Mouse (Mus musculus): ENCODE results near the gene Rbm12.
"Not testable (repeated sequence)": the region's sequence is repeated elsewhere in the genome, so short reads cannot be mapped to it uniquely, and the experiment has no call there.

Rbm12 gene

GRCm38 (mm10) chr2:156111358-156112079, at the start of gene Rbm12, which contains the start of gene Cpne1:
TSS of gene Rbm12 (minus strand) at chr2:156111978.
TSS of gene Cpne1 (minus strand) at chr2:156111965.
- DNase-seq (ENCODE audit: low spot score in 2 of 2): peak; percentile 80 to 85

DNA sequence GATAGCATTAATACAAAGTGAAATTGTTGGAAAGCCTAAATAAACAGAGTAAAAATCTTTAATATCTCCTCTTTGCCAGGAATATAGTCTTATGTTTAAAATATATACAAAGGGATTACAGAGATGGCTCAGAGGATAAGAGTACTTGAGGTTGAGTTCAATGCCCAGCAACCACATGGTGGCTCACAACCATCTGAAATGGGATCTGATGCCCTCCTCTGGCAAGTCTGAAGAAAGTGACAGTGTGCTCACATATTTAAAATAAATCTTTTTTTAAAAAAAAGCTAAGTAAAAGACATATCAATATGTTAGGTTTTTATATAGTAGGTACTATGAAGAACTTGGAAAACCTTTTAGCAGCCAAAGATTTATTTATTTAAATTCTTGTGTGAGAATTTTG, 39.8 kb upstream of the Rbm12 start:
- no peak for DNase-seq (ENCODE audit: low spot score in 2 of 2)

- no peak for DNase-seq (ENCODE audit: low spot score in 2 of 2)
Observed at GRCm38 (mm10) chr2:156147316-156147915, 35.6 kb upstream of the Rbm12 start.

DNA sequence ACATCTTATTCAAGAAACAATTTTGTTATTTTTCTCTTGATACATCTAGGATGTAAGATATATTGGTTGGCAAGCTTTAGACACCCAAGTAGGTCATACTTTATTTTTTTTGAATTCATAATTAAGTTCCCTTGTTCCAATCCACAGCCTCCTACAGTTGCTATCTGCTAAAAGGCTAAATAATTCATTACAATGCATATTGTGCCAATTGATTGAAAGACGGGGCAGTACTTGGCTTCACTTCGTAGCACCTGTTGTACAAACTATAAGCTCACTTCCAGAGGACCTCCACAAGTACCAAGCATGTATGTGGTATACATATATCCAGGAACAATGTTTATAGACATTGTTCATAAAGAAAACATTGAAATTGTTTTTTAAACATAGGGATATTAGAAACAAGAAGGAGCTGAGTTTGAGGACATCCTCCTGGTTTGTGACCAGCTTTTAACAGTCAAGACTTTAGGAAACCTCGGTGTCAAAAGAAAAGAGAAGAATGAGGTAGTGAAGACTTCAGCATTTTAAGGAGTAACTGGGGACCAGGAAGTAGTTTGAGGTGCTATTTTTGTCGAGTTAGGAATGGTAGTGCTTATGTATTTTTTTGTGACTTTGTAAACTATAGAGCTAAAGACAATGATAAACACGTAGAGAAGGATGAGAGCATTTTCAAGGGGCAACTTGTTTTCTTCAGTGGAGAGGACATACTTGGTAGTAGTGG, 34.7 kb upstream of the Rbm12 start:
- no peak for DNase-seq (ENCODE audit: low spot score in 2 of 2)

- no peak for DNase-seq (ENCODE audit: low spot score in 2 of 2)
Observed at GRCm38 (mm10) chr2:156145486-156146130, 33.8 kb upstream of the Rbm12 start.

- peak; percentile 87 to 89 for DNase-seq (ENCODE audit: low spot score in 2 of 2)
Observed at GRCm38 (mm10) chr2:156143953-156144724, 32.4 kb upstream of the Rbm12 start, which contains the start of the genes Romo1 and Nfs1. TSS of gene Romo1 (plus strand) at chr2:156144039. TSS of gene Nfs1 (minus strand) at chr2:156144186.

DNA sequence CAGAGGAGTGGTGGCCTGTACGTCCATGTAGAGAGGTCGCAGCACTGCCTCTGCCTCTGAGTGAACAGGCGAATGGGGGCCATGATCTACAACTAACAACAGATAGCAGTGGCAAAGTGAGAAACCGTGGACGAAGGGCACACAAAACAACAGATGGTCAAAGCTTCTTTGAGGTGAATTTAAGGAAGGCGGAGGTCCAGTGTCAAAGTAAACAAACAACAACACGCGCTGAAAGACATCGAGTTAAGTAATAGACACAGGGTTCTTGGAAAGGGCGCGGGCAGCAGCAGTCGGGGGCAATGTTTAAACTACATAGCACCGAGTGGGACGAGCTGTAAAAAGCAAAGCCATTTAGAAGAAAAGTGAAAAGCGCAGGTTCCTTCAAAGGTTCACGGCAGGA, 31.6 kb upstream of the Rbm12 start:
- no peak for DNase-seq (ENCODE audit: low spot score in 2 of 2)

- no peak for DNase-seq (ENCODE audit: low spot score in 2 of 2)
Observed at GRCm38 (mm10) chr2:156142820-156143219, 31.0 kb upstream of the Rbm12 start.

GRCm38 (mm10) chr2:156135695-156136094, 23.9 kb upstream of the Rbm12 start:
- DNase-seq (ENCODE audit: low spot score in 2 of 2): no peak

- no peak for DNase-seq (ENCODE audit: low spot score in 2 of 2)
Observed at GRCm38 (mm10) chr2:156134161-156134560, 22.4 kb upstream of the Rbm12 start.

- no peak for DNase-seq (ENCODE audit: low spot score in 2 of 2)
Observed at GRCm38 (mm10) chr2:156126992-156127391, 15.2 kb upstream of the Rbm12 start, which contains the start of gene Gm28036. TSS of gene Gm28036 (minus strand) at chr2:156127092.

DNA sequence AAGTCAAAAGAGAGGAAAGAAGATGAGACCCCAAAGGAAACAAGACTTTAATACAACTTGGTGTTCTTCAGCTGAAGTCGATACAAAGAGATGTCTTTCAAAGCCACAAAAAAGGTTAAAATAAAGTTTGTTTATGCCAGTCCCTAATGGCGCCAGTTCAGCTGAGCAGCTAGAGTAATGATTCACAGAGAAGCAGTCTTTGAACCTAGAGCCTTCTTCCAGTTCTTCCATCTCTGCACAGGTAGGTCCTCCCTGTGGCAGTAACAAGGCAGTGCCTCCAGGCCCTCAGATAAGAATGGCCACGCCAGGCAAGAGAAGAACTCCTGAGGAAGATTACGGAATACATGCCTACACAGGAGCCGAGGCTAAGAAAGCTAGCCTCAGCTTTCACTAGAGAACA, 12.0 kb upstream of the Rbm12 start:
- no peak for DNase-seq (ENCODE audit: low spot score in 2 of 2)

- DNase-seq (ENCODE audit: low spot score in 2 of 2): no peak
Observed at GRCm38 (mm10) chr2:156119566-156119965, 7.8 kb upstream of the Rbm12 start.

DNA sequence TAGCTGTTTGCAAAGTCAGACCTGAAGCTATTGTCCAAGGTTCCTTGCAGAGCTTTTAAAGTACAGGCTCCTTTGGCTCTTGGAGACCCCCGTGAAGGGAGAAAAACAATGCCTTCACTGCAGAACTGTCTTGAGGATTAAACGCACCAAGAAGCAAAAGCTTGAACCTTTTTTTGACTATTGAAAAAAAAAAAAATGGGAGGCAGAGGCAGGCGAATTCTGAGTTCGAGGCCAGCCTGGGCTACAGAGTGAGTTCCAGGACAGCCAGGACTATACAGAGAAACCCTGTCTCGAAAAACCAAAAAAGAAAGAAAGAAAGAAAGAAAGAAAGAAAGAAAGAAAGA, 274 bp upstream of the Rbm12 start:
- DNase-seq (ENCODE audit: low spot score in 2 of 2): not testable (repeated sequence)

GRCm38 (mm10) chr2:156110627-156111357, 986 bp downstream of the Rbm12 start:
- DNase-seq (ENCODE audit: low spot score in 2 of 2): no peak

DNA sequence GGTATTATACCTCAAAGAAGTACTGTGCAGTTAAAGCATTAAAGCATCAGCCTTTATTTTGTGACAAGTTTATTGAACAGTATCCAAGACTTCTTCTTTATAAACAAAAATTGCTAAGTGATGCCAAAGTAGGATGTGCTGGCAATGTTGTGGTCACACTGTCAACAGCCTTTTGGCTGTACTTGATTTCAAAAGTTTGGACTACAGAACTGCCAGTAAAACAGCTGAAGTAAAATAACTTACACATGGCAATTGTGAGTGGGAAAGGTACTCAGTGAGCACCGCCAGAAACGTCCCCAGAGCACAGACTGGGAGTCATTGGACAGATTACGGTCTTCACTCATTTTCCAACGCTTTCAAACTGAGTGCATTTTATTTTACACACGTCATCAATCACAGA, 19.9 kb downstream of the Rbm12 start:
- no peak for DNase-seq (ENCODE audit: low spot score in 2 of 2)

GRCm38 (mm10) chr2:156089799-156090198, 22.0 kb downstream of the Rbm12 start:
- no peak for DNase-seq (ENCODE audit: low spot score in 2 of 2)

DNA sequence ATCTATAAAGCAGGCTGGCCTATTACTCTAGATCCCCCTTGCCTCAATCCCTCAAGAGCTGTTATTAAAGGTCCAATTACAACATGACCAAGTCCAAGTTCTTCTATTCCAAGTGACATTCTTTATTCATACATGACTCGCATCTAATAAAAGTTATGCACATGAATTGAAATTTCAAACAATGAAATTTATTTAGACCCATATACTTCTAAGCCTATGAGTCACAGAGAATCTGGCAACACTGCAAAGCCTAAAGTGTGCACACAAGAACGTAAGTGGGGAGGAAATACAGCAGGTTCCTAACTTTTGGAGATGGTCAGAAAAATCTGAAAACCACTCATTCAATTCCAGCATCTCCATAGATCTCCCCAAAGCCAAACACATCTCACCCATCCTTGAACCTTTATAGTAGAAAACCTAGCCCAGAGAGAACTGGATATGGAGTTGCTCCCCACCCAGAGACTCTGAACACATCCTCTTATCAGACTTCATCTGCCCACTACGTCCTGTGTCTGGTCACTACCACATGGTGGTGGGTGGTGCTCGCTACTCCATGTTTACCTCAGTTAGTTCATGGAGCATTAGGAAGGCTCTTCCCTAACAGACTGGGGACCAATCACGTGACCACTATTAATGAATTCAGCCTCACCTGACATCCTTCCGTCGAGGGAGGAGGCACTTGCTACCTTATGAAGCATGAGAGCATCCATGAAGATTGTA, 24.2 kb downstream of the Rbm12 start:
- no peak for DNase-seq (ENCODE audit: low spot score in 2 of 2)

DNA sequence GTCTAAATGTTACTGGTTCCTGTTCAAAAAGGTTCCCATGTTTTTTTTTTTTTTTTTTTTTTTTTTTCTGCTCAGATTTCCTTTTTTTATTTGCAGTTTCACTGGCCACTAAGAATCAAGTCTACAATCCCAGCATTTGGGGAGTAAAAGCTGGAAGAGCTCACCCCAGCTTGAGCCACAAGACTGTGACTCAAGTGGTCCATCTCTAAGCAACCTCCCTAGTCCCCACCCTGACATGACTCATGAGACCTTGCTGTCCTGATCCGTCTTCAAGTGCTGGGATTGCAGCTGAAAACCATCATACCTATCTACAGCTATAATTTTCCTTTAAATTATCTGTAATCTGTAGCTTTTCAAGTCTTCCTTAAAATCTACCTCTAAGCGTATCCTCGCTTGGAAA, 27.2 kb downstream of the Rbm12 start:
- no peak for DNase-seq (ENCODE audit: low spot score in 2 of 2)

- DNase-seq (ENCODE audit: low spot score in 2 of 2): no peak
Observed at GRCm38 (mm10) chr2:156080391-156080790, 31.4 kb downstream of the Rbm12 start.

Measured in right cerebral cortex, postnatal 36 days (tissue).